Mouse (Mus musculus) forebrain, embryonic 15.5 days (tissue): ENCODE results near the gene Zbtb21. TPM values are rescaled to one million over a fixed set of nuclear protein-coding genes. Genes with fewer than 3 reads are reported as not detected.

Experiments
- ATAC-seq: fragments of 200-750 bp; cut with Nextera tagmentation; replicated peaks from 2 replicates; pipeline ENCODE4 v1.8.0; 2017; ENCODE audit warnings: mild to moderate bottlenecking, moderate TSS enrichment, moderate library complexity
- H3K27ac ChIP-seq: fragments of 300-500 bp; sonication (generic); replicated peaks from 2 replicates; pipeline ENCODE4 v1.5.1; 2015; ENCODE audit warnings: mild to moderate bottlenecking, inconsistent platforms
- H3K27me3 ChIP-seq: fragments of 300-500 bp; sonication (generic); 2 replicates; pipeline ENCODE4 v1.6.1; 2015; ENCODE audit warnings: inconsistent platforms
- H3K36me3 ChIP-seq: fragments of 300-500 bp; sonication (generic); 2 replicates; pipeline ENCODE4 v1.6.1; 2015; ENCODE audit warnings: mild to moderate bottlenecking, inconsistent platforms
- H3K4me1 ChIP-seq: fragments of 300-500 bp; sonication (generic); 2 replicates; pipeline ENCODE4 v1.6.1; 2015; ENCODE audit warnings: inconsistent platforms
- H3K4me2 ChIP-seq: fragments of 300-500 bp; sonication (generic); replicated peaks from 2 replicates; pipeline ENCODE4 v1.6.1; 2015; ENCODE audit warnings: mild to moderate bottlenecking, inconsistent platforms
- H3K4me3 ChIP-seq: fragments of 300-500 bp; sonication (generic); 2 replicates; pipeline ENCODE4 v1.5.1; 2015; ENCODE audit warnings: mild to moderate bottlenecking, inconsistent platforms
- H3K9ac ChIP-seq: fragments of 300-500 bp; sonication (generic); replicated peaks from 2 replicates; pipeline ENCODE4 v1.6.1; 2015; ENCODE audit warnings: mild to moderate bottlenecking, inconsistent platforms
- H3K9me3 ChIP-seq: fragments of 300-500 bp; sonication (generic); 2 replicates; pipeline ENCODE4 v1.6.1; 2016; ENCODE audit warnings: inconsistent platforms
- WGBS: fragments of 180-500 bp; shearing (Covaris S2); methylation state at CpG from one replicate; pipeline ENCODE4 v1.1.7; 2015; ENCODE audit warnings: mixed read lengths; 5-methylcytosine and 5-hydroxymethylcytosine counted together
- polyA plus RNA-seq: library from polyadenylated mRNA; unstranded; fragments of >200 nt; fragmentation: Nextera tagmentation; extraction: Ambion mirVana; gene quantifications from 2 replicates; pipeline ENCODE4 v1.2.1, GENCODE M21; 2015

Zbtb21 gene
- polyA plus RNA-seq, 1 experiment from 2014 or later = 11.9 TPM

GRCm38 (mm10) chr16:97912873-97913272 lies 49.5 kb downstream of the Zbtb21 start:
- no peak for ATAC-seq
- Histone ChIP-seq H3K4me1 (no peaks in the 10 kb centered on the region), H3K9ac (no peak overlapping the region), H3K27ac (no peak overlapping the region), H3K36me3 (no peaks in the 10 kb centered on the region), H3K4me3 (no peak overlapping the region), H3K27me3 (no peaks in the 10 kb centered on the region), H3K9me3 (no peaks in the 10 kb centered on the region), H3K4me2 (no peak overlapping the region)

- H3K4me2 ChIP-seq = no peak overlapping the region
- no peaks in the 10 kb centered on the region for H3K9me3 ChIP-seq
- no peaks in the 10 kb centered on the region for H3K4me1 ChIP-seq
- ATAC-seq = no peak
- H3K27ac ChIP-seq = no peak overlapping the region
- H3K27me3 ChIP-seq = no peaks in the 10 kb centered on the region
- no peak overlapping the region for H3K4me3 ChIP-seq
- 97% methylated on average over 1 of the region's 1 CpGs for WGBS
- no peaks in the 10 kb centered on the region for H3K36me3 ChIP-seq
- H3K9ac ChIP-seq = no peak overlapping the region
Observed at GRCm38 (mm10) chr16:97909356-97909755, 53.1 kb downstream of the Zbtb21 start.

- Histone ChIP-seq H3K4me2 (no peak overlapping the region), H3K27me3 (no peaks in the 10 kb centered on the region), H3K4me3 (no peak overlapping the region), H3K27ac (no peak overlapping the region), H3K36me3 (no peaks in the 10 kb centered on the region), H3K9ac (no peak overlapping the region), H3K4me1 (no peaks in the 10 kb centered on the region), H3K9me3 (no peaks in the 10 kb centered on the region)
- no peak for ATAC-seq
- 86% methylated on average over 6 of the region's 6 CpGs for WGBS
Observed at GRCm38 (mm10) chr16:97907496-97907895, 54.9 kb downstream of the Zbtb21 start.

GRCm38 (mm10) chr16:97906337-97906736 lies 56.1 kb downstream of the Zbtb21 start:
- Histone ChIP-seq H3K36me3 (no peaks in the 10 kb centered on the region), H3K9ac (no peak overlapping the region), H3K27ac (no peak overlapping the region), H3K4me3 (no peak overlapping the region), H3K4me1 (no peaks in the 10 kb centered on the region), H3K4me2 (no peak overlapping the region), H3K9me3 (no peaks in the 10 kb centered on the region), H3K27me3 (no peaks in the 10 kb centered on the region)
- no peak for ATAC-seq

- H3K4me3 ChIP-seq = no peak overlapping the region
- no peak for ATAC-seq
- H3K9me3 ChIP-seq = no peaks in the 10 kb centered on the region
- H3K36me3 ChIP-seq = no peaks in the 10 kb centered on the region
- no peak overlapping the region for H3K9ac ChIP-seq
- 62% methylated on average over 2 of the region's 2 CpGs for WGBS
- no peaks in the 10 kb centered on the region for H3K4me1 ChIP-seq
- H3K4me2 ChIP-seq = no peak overlapping the region
- H3K27ac ChIP-seq = no peak overlapping the region
- no peaks in the 10 kb centered on the region for H3K27me3 ChIP-seq
Observed at GRCm38 (mm10) chr16:97905449-97905991, 56.9 kb downstream of the Zbtb21 start.

GRCm38 (mm10) chr16:97904035-97904434 lies 58.4 kb downstream of the Zbtb21 start:
- H3K4me1 ChIP-seq = no peaks in the 10 kb centered on the region
- H3K9me3 ChIP-seq = no peaks in the 10 kb centered on the region
- H3K4me2 ChIP-seq = no peak overlapping the region
- H3K9ac ChIP-seq = no peak overlapping the region
- no peaks in the 10 kb centered on the region for H3K36me3 ChIP-seq
- no peak overlapping the region for H3K4me3 ChIP-seq
- no peak for ATAC-seq
- H3K27me3 ChIP-seq = no peaks in the 10 kb centered on the region
- no peak overlapping the region for H3K27ac ChIP-seq
- 83% methylated on average over 3 of the region's 3 CpGs for WGBS

- Histone ChIP-seq H3K27me3 (no peaks in the 10 kb centered on the region), H3K4me3 (no peak overlapping the region), H3K27ac (no peak overlapping the region), H3K4me2 (no peak overlapping the region), H3K36me3 (no peaks in the 10 kb centered on the region), H3K9me3 (no peaks in the 10 kb centered on the region), H3K9ac (no peak overlapping the region), H3K4me1 (no peaks in the 10 kb centered on the region)
- no peak for ATAC-seq
- WGBS = 78% methylated on average over 5 of the region's 5 CpGs
Observed at GRCm38 (mm10) chr16:97897346-97898024, 64.9 kb downstream of the Zbtb21 start.

Other genes starting within 250 kb of the Zbtb21 start
- gene Ripk4, start 198.8 kb downstream of the Zbtb21 start, polyA plus RNA-seq = 0.99 and 1.2 TPM in 2 replicates
- 16.3 TPM in 2 replicates for gene Prdm15, start 110.8 kb downstream of the Zbtb21 start, polyA plus RNA-seq
- 11.7 and 14.2 TPM in 2 replicates for gene C2cd2, start within 50 bp of the Zbtb21 start, polyA plus RNA-seq
- 30.3 and 30.4 TPM in 2 replicates for gene B230307C23Rik, start 34.7 kb upstream of the Zbtb21 start, polyA plus RNA-seq
- gene A630089N07Rik, start 119.8 kb upstream of the Zbtb21 start, polyA plus RNA-seq = 16.0 and 17.2 TPM in 2 replicates